Mouse (Mus musculus) gastrocnemius, postnatal 14 days (tissue): ENCODE measurements around the gene Eef1e1. TPM values are rescaled to one million over a fixed set of nuclear protein-coding genes. Genes with fewer than 3 reads are reported as not detected.
"Not testable (repeated sequence)": the region's sequence is repeated elsewhere in the genome, so short reads cannot be mapped to it uniquely, and the experiment has no call there.

ENCODE experiments used
- DNase-seq: peaks from one replicate; pipeline ENCODE4 v3.0.0; 2021; ENCODE audit warnings: mixed read lengths
- intact Hi-C: fragments of 180-260 bp; cut with DNase I; formaldehyde crosslinking; loops from one replicate; pipeline ENCODE4 v1.15.1; 2025; ENCODE audit warnings: low total_unique reads
- long read RNA-seq, 2 experiments: library from polyadenylated mRNA; stranded (forward); transcript quantifications; one replicate each; pipeline ENCODE4 v2.0.0; 2021
- total RNA-seq, 2 experiments: library from RNA; stranded (reverse); gene quantifications; 2 replicates each; pipeline ENCODE4 v1.2.3; 2021

The Eef1e1 gene
- total RNA-seq = 10 to 100 TPM; 14.2 to 20.0 TPM
- long read RNA-seq, experiment 1, transcript Eef1e1-201 (4 exons, 2,553 nt) = major isoform, 13 of 15 reads
- long read RNA-seq, experiment 1, partial matches to known transcripts = 1 of 15 reads
- long read RNA-seq, experiment 1, other reads (novel, unspliced or antisense) = 0 of 15 reads
- long read RNA-seq, experiment 2, transcript Eef1e1-201 (4 exons, 2,553 nt) = major isoform, 13 of 17 reads
- long read RNA-seq, experiment 2, partial matches to known transcripts = 3 of 17 reads
- long read RNA-seq, experiment 2, other reads (novel, unspliced or antisense) = 0 of 17 reads

DNA sequence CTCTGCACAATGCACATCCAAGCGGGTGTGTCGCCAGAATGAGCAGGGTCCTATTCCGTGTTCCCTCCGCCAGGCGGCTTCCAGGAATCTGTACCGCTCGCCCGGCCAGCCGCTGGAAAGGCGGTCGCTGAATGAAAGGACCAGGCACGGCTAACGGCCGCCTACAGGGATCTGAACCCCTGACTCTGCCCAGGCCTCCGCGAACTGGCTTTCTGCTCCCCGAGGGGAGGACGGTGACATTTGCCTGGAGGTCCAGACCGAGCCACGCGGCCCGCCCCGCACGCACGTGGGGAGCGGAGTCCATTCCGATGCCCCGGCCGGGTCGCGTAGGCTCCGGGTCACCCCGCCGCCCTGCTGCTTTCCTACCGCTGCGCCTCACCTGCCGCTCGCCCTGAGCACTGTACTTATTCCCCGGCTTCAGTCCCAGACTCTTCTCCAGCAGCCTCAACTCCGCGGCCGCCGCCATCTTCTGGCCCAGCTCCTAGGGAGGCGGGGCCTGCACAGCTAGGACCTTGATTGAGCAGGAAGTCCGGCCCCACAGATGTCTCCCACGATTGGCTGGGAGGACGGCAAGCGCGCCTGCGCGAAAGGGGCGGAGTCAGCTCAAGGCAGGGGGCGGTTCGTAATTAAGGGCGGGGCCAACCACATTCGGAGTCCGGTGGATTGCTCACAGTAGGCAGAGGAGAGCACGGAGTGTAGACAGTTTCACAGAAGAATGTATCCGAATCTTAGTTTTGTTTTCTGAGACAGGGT is at the start of gene Eef1e1:
Eef1e1 (minus strand) TSS at position 531 of the 753 bp plus-strand sequence.
- DNase-seq = peak; percentile 95
- intact Hi-C loops = no loop called here

DNA sequence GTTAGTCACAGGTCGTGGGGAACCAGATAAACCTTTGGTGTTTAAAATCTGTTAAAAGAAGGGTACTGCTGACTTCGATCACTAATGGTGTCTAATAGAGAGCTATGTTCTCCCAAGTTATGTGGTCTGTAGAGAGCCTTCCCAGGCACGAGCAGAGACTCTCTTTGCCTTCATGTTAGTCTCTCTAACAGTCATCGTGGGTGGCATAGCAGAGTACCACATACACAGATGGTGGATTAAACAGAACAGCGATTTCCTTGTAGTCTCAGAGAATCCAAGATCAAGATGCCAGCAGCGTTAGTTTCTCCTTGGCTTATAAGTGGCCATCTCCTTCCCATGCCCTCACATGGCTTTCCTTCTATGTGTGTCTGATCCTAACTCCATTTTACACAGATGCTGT is 32.0 kb upstream of the Eef1e1 start:
- intact Hi-C loops = no loop called here
- DNase-seq = no peak

DNA sequence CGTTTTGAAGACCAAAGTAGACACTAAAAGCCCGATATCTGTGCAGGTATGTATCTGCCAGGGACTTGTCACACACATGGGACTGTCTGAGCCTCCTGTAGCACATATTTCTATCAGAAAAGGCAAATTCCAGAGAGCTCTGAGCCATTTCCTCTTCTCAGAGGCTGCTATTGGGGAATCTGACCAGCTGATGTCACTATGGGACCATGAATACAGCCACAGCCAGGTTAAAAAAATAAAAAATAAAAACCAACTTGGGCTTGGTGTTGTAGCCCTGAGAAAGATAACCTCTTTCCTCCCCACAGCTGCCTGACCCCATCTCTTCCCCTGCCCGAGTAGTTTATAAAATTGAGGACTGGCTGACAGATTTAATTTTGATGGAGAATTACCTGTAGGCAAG is 31.2 kb upstream of the Eef1e1 start:
- no peak for DNase-seq
- intact Hi-C loops = no loop called here

DNA sequence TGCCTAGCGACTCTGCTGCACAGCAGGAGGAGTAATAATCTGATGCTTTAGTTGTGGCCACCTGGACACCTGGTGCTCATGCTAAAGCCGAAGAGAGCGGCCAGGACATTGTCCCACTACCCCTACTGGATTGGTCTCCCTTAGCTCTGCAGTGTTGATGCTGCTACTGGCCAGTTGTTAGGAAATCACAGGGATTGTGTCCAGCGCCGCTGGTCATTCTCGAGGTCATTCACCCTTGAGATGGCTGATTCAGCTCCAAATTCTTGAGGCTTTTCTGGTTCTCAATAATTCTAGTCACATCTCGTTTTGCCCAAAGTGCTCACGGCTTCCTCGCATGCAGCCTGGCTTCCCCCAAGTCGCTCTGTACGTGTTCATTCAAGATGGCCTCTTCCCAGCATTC is 29.9 kb upstream of the Eef1e1 start:
- no peak for DNase-seq
- intact Hi-C loops = no loop called here

DNA sequence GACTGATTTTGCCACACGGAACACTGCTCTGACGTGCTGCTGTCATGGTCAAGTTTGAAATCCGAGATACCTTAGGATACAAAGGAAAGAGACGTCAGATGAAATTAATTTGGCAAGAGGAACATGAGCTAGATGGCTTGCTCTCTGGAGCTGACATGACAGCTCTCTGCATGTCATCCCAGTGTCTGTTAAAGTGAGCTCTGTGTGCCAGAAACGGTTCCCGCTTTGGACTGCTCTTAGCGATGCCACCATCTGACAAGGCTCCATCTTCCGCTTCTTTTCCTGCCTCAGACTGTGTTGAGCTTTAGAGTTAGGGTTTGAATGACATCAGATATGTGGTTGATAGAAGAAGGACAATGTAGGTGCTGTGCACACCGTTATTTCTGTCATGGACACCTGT is 13.5 kb upstream of the Eef1e1 start:
- intact Hi-C loops = no loop called here
- DNase-seq = no peak

DNA sequence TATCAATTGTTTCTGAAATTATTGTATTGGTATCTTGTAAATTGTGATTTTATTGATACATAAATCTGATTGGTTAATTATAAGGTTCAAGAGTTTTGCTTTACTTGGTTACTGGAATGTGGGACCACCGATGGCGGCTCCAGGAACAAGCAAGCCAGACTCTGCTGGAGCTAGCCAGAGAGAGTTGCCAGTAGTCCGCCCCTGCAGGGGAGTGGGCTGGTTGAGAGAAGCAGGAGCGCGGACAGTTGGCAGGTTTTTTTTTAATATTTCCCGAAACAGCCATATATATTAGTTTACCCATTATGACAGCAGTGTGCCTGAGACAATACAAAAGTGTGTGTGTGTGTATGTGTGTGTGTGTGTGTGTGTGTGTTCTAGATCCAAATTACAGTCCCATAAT is 12.6 kb upstream of the Eef1e1 start:
- intact Hi-C loops = not testable (repeated sequence)

DNA sequence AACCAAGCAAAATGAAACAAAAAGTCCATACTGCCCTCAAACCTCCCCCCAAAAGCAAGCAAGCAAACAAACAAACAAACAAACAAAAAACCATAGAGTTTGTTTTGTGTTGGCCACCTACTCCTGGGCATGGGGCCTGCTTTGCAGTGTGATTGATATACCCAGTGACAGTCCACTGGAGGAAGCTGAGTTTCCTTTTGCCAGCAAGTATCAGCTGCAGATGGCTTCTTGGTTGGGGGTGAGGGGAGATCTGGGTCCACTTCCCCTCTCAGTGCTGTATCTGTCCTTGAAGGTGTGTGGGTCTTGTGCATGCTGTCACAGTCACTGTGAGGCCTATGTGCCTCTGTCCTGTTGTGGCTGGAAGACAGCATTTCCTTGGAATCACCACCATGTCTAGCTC is 11.2 kb upstream of the Eef1e1 start:
- DNase-seq = no peak
- intact Hi-C loops = no loop called here

More for the DNA sequence above, 12.6 kb upstream of the Eef1e1 start:
- not testable (repeated sequence) for DNase-seq

DNA sequence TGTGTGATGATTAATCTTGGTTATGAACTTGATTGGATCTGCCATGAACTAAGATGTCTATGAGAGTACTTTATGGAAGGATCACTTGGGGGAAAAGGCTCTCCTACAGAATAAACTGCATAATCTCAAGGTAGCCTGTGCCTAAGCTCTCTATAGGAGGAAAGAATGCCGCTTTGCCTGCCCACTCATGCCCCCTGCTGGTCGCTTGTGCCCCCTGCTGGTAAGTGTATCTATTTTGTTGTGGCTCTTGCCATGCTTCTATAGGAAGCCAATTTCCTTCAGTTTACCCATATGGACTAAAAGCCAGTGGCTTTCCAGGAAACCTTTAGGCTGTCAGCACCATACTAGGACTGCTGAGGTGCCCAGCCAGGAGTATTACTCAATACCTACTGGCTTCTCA is 9.7 kb upstream of the Eef1e1 start:
- intact Hi-C loops = no loop called here
- peak; percentile 12 for DNase-seq

DNA sequence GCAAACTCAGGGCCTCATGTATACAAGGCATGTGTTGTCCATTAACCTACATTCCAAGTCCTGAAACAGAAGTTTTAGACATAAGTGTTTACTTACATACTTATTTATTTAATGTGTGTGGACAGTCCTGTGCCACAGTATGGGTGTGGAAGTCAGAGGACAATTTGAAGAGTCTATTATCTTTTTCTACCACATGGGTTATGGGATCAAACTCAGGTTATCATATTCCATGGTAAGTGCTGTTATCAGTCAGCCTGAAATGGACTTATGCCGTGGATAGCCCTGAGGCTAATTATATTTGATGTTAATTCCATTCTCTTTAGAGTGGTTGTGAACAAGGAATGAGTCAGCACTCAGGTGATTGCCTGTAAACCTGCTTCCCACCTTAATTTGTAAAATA is 5.9 kb upstream of the Eef1e1 start:
- no peak for DNase-seq
- intact Hi-C loops = no loop called here

DNA sequence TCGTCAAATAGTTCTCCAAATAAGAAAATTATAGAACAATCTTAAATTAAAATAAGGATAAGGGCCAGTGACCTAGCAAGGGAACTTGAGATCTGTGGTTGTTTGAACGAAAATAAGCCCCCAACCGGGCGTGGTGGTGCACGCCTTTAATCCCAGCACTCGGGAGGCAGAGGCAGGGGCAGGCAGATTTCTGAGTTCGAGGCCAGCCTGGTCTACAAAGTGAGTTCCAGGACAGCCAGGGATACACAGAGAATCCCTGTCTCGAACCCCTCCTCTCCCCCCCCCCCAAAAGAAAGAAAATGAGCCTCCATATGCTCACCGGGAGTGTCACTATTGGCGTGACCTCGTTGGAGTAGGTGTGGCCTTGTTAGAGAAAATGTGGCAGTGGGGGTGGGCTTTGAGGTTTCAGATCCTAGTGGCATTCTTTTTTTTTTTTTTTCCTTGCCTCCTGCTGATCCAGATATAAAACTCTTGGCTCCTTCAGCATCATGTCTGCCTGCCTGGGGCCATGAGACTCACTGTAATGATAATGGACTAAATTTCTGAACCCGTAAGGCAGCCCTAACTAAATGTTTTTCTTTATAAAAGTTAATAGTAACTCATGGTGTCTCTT is 772 bp upstream of the Eef1e1 start:
- intact Hi-C loops = no loop called here
- DNase-seq = no peak

DNA sequence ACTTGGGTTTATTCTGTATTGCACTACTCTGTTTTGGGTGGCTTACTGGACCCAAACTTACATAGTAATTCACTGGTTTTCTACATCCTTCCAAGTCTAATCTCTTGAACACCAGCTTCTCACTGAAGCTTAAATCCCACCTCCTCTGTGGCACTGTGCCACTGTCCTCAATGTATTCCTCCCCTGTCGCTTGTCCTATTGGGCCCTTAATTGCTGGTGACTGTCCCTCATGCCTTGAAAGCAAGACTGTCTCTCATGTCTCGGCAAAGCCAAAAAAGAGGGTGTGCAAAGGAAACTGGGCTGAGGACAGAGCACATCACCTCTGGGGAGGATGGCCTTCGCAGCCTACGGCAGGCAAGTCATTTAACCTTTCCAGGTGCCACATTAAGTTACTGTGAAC is 993 bp downstream of the Eef1e1 start:
- intact Hi-C loops = no loop called here
- DNase-seq = no peak

DNA sequence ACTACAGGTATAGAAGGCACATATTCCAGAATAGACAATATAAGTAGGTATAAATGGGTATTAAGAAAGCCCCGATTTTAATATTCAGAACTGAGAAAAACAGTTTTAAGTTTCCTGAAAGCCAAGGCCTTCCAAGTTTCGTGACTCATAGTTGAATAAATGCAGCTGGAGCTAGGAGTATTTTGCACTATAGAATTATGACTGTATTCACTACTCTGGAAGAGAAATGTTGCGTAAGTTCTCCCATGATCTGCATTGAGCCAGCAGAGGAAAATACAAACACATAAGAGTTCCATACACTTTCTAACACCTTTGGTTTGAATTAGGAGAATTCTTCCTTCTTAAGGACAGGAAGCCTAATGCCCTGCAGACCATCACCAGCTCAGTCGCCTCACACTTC is 8.6 kb downstream of the Eef1e1 start:
- intact Hi-C loops = no loop called here
- no peak for DNase-seq

DNA sequence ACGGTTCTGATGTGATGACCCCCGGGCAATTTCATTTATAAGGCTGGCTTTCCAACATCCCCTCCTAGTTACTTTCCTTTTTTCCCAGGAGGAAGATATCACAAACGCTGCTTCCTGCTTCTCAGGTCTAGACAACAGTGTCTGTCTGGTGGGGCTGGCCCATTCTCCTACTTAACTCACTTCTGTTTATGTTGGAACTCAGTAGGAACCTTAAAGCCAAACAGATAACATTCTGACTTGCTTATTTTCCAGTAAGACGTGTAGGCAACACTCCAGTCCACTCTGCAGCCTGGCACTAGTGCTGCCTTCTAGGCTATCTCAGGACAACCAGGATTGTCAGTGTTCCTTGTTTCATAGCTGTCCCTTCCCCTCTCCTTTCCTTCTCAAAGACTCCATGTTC is 9.8 kb downstream of the Eef1e1 start:
- no peak for DNase-seq
- intact Hi-C loops = no loop called here

DNA sequence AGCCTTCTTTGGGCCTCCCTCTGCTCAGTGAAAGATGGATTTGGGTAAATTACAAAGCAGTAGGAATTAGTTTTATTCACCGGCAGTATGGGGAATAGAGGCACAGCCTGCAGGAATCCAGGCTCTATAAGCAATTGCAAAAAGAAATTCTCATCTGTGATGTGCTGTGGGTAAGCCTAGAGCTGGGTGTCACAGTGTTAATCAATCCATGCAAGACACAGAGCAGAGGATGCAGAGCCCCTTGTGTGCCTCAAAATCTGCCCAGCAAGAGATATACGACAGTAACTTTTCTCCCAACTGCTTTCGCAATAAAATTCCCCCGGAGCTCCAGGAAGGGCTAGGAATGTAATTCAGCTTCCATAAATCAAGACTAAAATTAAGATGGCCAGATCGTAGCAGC is 17.4 kb downstream of the Eef1e1 start:
- no peak for DNase-seq
- intact Hi-C loops = no loop called here

DNA sequence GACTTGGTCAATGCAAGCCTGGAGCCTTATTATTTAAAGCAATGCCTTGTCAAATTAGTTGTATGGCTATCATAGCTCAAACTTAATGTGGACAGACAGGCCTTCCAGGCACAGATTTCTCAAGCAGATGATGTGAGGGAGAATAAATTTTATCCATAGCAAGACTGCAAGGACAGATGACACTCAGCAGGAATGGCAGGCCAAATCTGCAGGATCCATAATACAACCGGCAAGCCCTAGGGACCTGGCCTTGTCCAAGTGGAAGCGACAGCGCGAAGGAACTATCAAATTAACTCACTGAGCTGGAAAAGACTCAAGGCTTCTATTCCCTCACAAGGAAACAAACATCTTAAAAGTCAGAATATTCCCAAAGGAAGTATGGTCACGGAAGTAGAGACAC is 17.9 kb downstream of the Eef1e1 start:
- intact Hi-C loops = no loop called here
- no peak for DNase-seq

DNA sequence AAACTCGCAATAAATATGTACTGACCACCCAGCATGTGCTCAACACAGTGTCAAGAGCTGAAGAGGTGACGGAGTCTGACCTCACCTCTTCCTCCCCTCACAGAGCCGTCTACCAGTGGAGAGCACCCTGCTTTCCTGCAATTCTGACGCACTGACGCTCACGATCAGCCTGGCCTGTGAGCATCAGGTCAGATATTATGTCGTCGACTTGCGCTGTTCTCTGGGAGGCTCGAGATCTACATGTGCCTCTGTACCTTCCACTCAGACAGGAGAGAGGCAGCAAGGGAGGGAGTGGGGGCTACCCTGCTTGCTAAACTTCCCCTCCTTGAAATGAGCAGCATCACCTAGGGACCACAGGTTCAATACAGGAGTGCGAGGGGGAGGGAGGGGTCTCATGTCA is 20.2 kb downstream of the Eef1e1 start:
- intact Hi-C loops = no loop called here

DNA sequence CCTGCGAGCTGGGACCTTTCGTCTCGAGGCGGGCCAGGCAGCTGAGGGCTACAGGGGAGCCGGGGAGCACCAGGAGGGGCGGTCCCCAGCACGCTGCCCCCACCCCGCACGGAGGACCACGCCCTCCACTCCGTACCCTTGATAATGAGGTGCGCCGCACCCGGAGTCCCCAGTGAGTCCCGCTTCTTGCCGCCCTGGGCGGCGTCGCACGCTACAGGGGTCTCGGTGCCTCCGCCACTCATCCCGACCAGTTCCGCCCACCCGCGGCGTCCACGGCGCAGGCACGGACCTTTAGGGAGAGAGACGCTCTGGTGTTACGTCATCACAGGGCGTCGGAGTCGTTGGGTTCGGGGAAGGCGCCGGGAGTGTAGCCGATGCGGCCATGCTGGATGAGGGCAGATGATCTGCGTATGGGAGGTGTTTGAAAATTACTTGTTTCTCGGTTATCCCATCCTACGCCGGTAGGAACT is 24.0 kb downstream of the Eef1e1 start, which contains the start of gene Bloc1s5:
Bloc1s5 (minus strand) TSS at position 310 of the 470 bp plus-strand sequence.
- intact Hi-C loops = no loop called here

More for the DNA sequence above, 20.2 kb downstream of the Eef1e1 start:
- no peak for DNase-seq

DNA sequence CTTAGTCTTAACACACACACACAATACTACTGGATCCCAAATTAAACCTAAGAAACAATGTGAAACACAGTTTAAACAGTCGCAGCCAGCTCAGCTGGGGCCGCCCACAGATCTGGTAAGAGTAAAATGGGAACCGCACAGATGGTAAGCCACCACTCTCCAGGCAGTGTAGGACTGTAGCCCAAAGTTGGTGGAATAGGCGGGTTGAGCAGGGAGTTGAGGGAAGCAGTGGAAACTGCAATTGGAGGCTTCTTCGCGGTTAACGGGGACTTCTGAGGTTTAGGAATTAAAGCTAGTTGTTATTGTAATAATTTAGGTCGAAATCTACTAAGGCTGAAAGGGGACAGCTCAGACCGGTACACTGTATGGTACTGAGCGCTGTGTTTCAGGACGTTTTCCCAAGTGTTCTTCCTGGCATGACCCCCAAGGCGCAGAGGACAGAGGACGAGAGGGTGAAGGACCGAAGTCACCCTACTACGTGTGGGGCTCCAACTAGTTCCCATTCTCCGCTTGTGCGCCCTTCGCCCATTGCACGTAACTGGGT is 24.5 kb downstream of the Eef1e1 start:
- DNase-seq = no peak
- intact Hi-C loops = no loop called here

More for the DNA sequence above, 24.0 kb downstream of the Eef1e1 start, which contains the start of gene Bloc1s5:
- DNase-seq = peak; percentile 95

DNA sequence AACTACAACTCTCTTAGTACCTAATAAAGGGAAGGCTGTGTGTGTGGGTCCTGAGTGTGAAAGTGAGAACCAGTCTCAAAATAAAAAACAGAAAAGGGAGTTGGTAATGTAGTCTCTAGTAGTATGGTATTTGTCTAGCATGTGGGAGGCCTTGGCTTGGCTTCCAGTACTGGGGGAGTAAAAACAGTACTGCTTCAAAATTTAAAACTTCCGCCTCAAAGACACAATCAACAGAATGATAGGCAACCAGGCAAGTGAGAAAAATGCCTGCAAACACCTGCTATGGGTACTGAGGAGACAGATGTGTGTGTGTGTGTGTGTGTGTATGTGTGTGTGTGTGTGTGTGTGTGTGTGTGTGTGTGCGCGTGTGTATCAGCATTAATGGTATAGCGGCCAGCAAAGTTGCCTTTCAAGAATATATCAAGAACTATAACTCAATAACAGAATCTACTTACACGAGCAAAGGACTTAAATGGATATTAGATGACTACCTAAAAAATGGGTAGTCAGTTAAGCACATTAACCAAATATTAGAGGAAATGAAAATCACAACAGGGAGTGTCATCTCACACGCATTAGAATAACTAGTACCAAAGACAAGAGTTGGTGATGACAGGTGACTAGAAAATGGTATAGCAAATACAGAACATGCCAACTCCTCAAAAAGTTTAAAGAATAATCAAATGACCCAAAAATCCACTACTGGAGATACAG is 25.4 kb downstream of the Eef1e1 start:
- intact Hi-C loops = no loop called here

DNA sequence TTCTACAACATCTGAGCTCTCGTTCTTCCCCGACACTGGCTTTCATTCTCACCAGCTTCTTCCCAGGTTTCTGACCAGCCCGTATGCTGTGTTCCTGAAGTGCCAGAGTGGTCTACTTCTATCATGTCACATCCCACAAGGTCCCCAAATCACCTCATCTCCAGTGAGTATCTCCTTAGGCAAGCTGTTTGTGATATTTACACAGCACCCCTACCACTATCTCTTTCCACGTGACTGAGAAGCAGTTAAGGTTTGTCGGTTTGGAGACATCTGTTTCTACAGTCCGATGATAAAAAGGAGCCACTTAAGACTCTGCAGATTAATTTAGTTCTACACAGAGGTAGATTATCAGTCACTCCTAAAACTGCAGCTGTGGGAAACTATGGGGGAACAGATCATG is 26.3 kb downstream of the Eef1e1 start:
- no peak for DNase-seq
- intact Hi-C loops = no loop called here

More for the DNA sequence above, 25.4 kb downstream of the Eef1e1 start:
- no peak for DNase-seq
